Mouse (Mus musculus) limb, embryonic 15.5 days (tissue): ENCODE measurements around the gene Olfr243. TPM values are rescaled to one million over a fixed set of nuclear protein-coding genes. Genes with fewer than 3 reads are reported as not detected.

Experiments used
- polyA plus RNA-seq: library from polyadenylated mRNA; unstranded; fragments of >200 nt; fragmentation: Nextera tagmentation; extraction: Ambion mirVana; gene quantifications from 2 replicates; pipeline ENCODE4 v1.2.1, GENCODE M21; 2015

Olfr243 gene
- polyA plus RNA-seq, 1 experiment from 2014 or later: not detected

Other genes starting within 250 kb of the Olfr243 start
- gene Olfr608, start 244.8 kb upstream of the Olfr243 start, polyA plus RNA-seq: not detected in 2 replicates
- gene Olfr609, start 216.6 kb upstream of the Olfr243 start, polyA plus RNA-seq: not detected in 2 replicates
- gene Olfr610, start 202.5 kb upstream of the Olfr243 start, polyA plus RNA-seq: not detected in 2 replicates
- not detected in 2 replicates for gene Olfr611, start 193.8 kb upstream of the Olfr243 start, polyA plus RNA-seq
- not detected in 2 replicates for gene Olfr612, start 172.0 kb upstream of the Olfr243 start, polyA plus RNA-seq
- not detected in 2 replicates for gene Olfr613, start 166.6 kb upstream of the Olfr243 start, polyA plus RNA-seq
- gene Olfr615, start 158.6 kb upstream of the Olfr243 start, polyA plus RNA-seq: not detected in 2 replicates
- not detected in 2 replicates for gene Olfr616, start 145.5 kb upstream of the Olfr243 start, polyA plus RNA-seq
- gene Olfr617, start 141.6 kb upstream of the Olfr243 start, polyA plus RNA-seq: not detected in 2 replicates
- 0.04 TPM in 1 of 2 replicates, not detected in the other for gene Olfr618, start 124.6 kb upstream of the Olfr243 start, polyA plus RNA-seq
- not detected in 2 replicates for gene Olfr619, start 114.1 kb upstream of the Olfr243 start, polyA plus RNA-seq
- not detected in 2 replicates for gene Olfr620, start 102.1 kb upstream of the Olfr243 start, polyA plus RNA-seq
- not detected in 2 replicates for gene Olfr622, start 72.0 kb upstream of the Olfr243 start, polyA plus RNA-seq
- not detected in 2 replicates for gene Olfr623, start 51.0 kb upstream of the Olfr243 start, polyA plus RNA-seq
- gene Olfr624, start 43.5 kb upstream of the Olfr243 start, polyA plus RNA-seq: 0.02 and 0.03 TPM in 2 replicates
- not detected in 2 replicates for gene Olfr625-ps1, start 32.0 kb upstream of the Olfr243 start, polyA plus RNA-seq
- gene Olfr628, start 15.7 kb downstream of the Olfr243 start, polyA plus RNA-seq: not detected in 2 replicates
- not detected in 2 replicates for gene Olfr629, start 30.3 kb downstream of the Olfr243 start, polyA plus RNA-seq
- not detected in 2 replicates for gene Olfr630, start 42.7 kb downstream of the Olfr243 start, polyA plus RNA-seq
- gene Olfr69, start 56.9 kb downstream of the Olfr243 start, polyA plus RNA-seq: not detected in 2 replicates
- not detected in 2 replicates for gene Olfr68, start 65.0 kb downstream of the Olfr243 start, polyA plus RNA-seq
- not detected in 2 replicates for gene Olfr67, start 77.2 kb downstream of the Olfr243 start, polyA plus RNA-seq
- 3,412 and 3,951 TPM in 2 replicates for gene Hbb-bt, start 99.3 kb downstream of the Olfr243 start, polyA plus RNA-seq
- 10,346 and 10,923 TPM in 2 replicates for gene Hbb-bs, start 113.4 kb downstream of the Olfr243 start, polyA plus RNA-seq
- gene Hbb-bh2, start 125.8 kb downstream of the Olfr243 start, polyA plus RNA-seq: not detected in 2 replicates
- gene Hbb-bh1, start 128.5 kb downstream of the Olfr243 start, polyA plus RNA-seq: 3.2 and 5.3 TPM in 2 replicates
- 236 and 533 TPM in 2 replicates for gene Hbb-y, start 138.5 kb downstream of the Olfr243 start, polyA plus RNA-seq
- not detected in 2 replicates for gene Olfr66, start 171.6 kb downstream of the Olfr243 start, polyA plus RNA-seq
- not detected in 2 replicates for gene Olfr64, start 179.8 kb downstream of the Olfr243 start, polyA plus RNA-seq
- gene Olfr65, start 188.8 kb downstream of the Olfr243 start, polyA plus RNA-seq: not detected in 2 replicates
- not detected in 2 replicates for gene Olfr631, start 214.2 kb downstream of the Olfr243 start, polyA plus RNA-seq
- not detected in 2 replicates for gene Olfr632, start 219.7 kb downstream of the Olfr243 start, polyA plus RNA-seq
- not detected in 2 replicates for gene Olfr633, start 229.8 kb downstream of the Olfr243 start, polyA plus RNA-seq